Mouse (Mus musculus): Measurements from ENCODE around the gene Lpgat1. TPM values are rescaled to one million over a fixed set of nuclear protein-coding genes. Genes with fewer than 3 reads are reported as not detected.

The Lpgat1 gene
- total RNA-seq, 2 experiments from 2014 or later, result 20.8 to 21.5 TPM

GRCm38 (mm10) chr1:191724385-191725061 is 6.9 kb downstream of the Lpgat1 start:
- intact Hi-C loops (cut with DNase I; ENCODE audit: low total_unique reads), result no loop called here
- no peak for DNase-seq

DNA sequence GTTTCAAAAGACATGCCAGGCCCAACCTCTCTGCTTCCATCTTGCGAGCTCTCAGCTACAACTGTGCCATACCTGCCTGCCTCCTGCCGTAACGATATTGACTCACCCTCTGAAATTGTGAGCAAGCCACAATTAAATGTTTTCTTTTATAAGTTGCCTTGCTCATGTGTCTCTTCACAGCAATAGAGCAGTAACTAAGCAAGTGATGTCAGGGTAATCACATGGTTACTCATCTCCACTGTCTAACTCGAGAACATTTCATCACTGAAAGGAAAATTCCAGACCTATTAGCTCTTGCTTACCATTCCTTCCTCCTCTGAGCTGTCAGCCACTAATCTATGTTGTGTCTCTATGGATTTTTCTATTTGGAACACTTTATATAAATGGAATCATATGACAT is 15.0 kb downstream of the Lpgat1 start:
- intact Hi-C loops (cut with DNase I; ENCODE audit: low total_unique reads), result no loop called here
- DNase-seq, result no peak

- intact Hi-C loops (cut with DNase I; ENCODE audit: low total_unique reads), result no loop called here
- no peak for DNase-seq
Measured at GRCm38 (mm10) chr1:191733822-191734221, 16.2 kb downstream of the Lpgat1 start.

- DNase-seq, result no peak
- intact Hi-C loops (cut with DNase I; ENCODE audit: low total_unique reads), result no loop called here
Measured at GRCm38 (mm10) chr1:191736425-191736824, 18.8 kb downstream of the Lpgat1 start.

DNA sequence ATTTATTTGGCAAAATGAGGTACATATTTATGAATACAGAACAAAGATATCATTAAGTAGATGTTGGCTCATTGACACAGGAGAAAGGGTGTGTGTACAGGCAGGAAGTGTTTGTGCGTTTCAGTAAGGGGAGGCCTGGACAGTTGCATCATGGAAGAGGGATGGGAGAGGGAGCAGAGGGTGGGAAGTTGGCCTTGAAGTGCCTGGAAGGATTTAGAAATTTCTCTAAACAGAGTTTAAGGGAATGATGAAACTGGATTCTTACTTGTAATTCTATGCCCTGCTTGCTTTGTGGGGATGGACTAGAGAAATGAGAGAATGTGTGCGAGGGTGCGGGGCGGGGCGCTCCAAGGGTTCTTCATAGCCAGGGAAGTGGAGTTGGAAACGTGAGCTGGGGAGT is 20.2 kb downstream of the Lpgat1 start:
- intact Hi-C loops (cut with DNase I; ENCODE audit: low total_unique reads), result no loop called here

DNA sequence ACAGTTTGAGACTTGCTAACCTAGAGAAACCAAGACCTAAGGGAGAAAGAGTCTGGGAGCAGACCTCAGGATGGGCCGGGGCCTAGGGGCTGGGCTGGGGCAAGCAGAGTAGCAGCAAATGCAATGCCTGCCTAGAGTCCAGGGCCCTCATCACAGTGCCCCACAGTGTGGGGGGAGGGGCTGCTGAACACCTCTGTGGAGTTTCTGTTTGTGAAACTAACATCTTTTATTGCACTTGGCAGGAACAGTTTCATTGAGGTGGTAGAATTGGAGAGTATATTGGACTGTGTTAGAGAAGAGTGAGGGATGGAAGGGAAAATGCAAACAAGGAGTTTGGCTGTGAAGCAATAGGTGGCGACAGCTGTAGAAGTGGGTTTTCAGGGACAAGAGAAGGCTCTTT is 21.1 kb downstream of the Lpgat1 start:
- intact Hi-C loops (cut with DNase I; ENCODE audit: low total_unique reads), result no loop called here
- DNase-seq, result no peak

More for the DNA sequence above, 20.2 kb downstream of the Lpgat1 start:
- peak; percentile 27 for DNase-seq

- DNase-seq, result no peak
- intact Hi-C loops (cut with DNase I; ENCODE audit: low total_unique reads), result no loop called here
Measured at GRCm38 (mm10) chr1:191740587-191741361, 23.1 kb downstream of the Lpgat1 start.

- DNase-seq, result no peak
- intact Hi-C loops (cut with DNase I; ENCODE audit: low total_unique reads), result no loop called here
Measured at GRCm38 (mm10) chr1:191741635-191742034, 24.0 kb downstream of the Lpgat1 start.

- intact Hi-C loops (cut with DNase I; ENCODE audit: low total_unique reads), result no loop called here
- no peak for DNase-seq
Measured at GRCm38 (mm10) chr1:191748431-191748830, 30.8 kb downstream of the Lpgat1 start.

GRCm38 (mm10) chr1:191756520-191757199 is 39.0 kb downstream of the Lpgat1 start:
- no peak for DNase-seq
- intact Hi-C loops (cut with DNase I; ENCODE audit: low total_unique reads), result no loop called here

DNA sequence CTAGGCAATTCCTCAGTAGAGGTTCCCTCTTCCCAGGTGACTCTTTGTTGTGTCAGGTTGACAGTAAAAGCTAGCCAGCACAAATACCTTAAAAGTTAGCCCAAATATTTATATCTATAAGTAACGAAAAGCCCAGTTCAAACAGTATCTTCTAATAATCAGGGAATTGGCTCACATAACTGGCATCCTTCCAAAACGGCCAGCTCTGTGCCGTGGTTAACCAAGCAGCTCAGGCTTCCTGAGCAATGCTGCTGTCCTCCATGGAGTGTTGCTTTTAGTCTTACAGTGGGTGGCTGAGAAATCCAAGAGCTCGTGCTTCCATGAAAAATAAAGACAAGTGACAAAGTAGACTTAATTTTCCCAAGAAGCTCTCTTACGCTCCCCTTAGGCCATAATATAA is 56.5 kb downstream of the Lpgat1 start:
- DNase-seq, result no peak
- intact Hi-C loops (cut with DNase I; ENCODE audit: low total_unique reads), result no loop called here

- intact Hi-C loops (cut with DNase I; ENCODE audit: low total_unique reads), result no loop called here
- DNase-seq, result no peak
Measured at GRCm38 (mm10) chr1:191775116-191775515, 57.5 kb downstream of the Lpgat1 start.

GRCm38 (mm10) chr1:191777521-191777920 is 59.9 kb downstream of the Lpgat1 start:
- intact Hi-C loops (cut with DNase I; ENCODE audit: low total_unique reads), result no loop called here
- DNase-seq, result no peak

DNA sequence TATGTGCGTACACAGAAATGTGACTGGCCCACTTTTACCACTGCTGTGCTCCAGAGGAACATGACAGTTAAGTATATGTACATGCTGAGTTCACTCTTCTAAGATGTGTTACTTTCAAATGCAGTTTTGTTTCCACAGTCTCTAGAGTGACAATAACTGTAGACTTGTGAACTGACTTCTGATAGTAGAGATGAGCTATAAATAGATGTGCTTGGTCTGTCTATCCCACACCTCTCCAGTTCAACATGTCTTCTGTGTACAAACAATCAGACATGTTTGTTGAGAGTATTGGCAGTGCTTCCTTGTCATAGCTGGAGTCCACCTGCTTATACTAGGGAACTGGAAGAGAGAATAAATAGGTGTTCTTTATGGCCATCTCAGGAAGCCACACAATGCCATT is 62.8 kb downstream of the Lpgat1 start:
- no peak for DNase-seq
- intact Hi-C loops (cut with DNase I; ENCODE audit: low total_unique reads), result no loop called here

DNA sequence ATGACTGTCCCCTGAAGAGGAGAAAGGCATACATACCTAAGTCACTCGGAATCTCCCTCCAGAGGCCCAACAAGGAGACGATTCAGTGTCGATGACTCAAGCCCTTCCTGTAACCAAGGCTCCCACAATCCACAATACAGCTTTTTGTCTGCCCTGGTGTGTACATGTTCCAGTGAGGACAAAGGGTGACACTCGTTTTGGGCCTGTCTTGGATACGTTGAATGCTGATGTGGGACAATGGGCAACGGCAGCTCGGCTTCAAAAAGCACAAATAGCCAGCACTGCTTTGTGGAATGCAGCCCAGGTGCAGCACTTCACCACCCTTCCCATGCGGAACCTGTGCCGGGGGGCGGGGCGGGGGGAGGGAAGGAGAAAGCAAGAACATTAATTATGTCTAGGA is 67.5 kb downstream of the Lpgat1 start:
- DNase-seq, result no peak
- intact Hi-C loops (cut with DNase I; ENCODE audit: low total_unique reads), result no loop called here

- no peak for DNase-seq
- intact Hi-C loops (cut with DNase I; ENCODE audit: low total_unique reads), result no loop called here
Measured at GRCm38 (mm10) chr1:191786255-191786654, 68.6 kb downstream of the Lpgat1 start.

DNA sequence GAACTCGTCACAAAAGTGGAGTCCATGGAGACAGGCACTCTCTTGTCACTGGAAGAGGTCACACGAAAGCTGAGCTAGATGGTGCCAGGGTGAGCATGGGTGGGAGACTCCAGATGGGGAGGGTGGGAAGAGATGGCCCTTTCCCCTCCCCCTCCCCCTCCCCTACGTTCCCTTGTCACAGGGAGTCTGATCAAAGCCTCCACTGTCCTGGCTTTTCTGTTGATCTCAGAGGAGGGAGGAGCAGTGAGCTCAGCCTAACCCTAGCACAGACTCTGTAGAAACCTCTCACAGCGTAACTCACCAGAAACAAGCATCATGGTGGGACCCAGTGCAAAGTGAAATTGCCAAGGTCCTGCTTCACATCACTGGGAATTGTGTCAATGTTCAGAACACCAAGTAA is 69.7 kb downstream of the Lpgat1 start:
- DNase-seq, result no peak
- intact Hi-C loops (cut with DNase I; ENCODE audit: low total_unique reads), result no loop called here

- intact Hi-C loops (cut with DNase I; ENCODE audit: low total_unique reads), result no loop called here
- DNase-seq, result no peak
Measured at GRCm38 (mm10) chr1:191792991-191793390, 75.4 kb downstream of the Lpgat1 start.

GRCm38 (mm10) chr1:191793888-191794532 is 76.4 kb downstream of the Lpgat1 start:
- no peak for DNase-seq
- intact Hi-C loops (cut with DNase I; ENCODE audit: low total_unique reads), result no loop called here

DNA sequence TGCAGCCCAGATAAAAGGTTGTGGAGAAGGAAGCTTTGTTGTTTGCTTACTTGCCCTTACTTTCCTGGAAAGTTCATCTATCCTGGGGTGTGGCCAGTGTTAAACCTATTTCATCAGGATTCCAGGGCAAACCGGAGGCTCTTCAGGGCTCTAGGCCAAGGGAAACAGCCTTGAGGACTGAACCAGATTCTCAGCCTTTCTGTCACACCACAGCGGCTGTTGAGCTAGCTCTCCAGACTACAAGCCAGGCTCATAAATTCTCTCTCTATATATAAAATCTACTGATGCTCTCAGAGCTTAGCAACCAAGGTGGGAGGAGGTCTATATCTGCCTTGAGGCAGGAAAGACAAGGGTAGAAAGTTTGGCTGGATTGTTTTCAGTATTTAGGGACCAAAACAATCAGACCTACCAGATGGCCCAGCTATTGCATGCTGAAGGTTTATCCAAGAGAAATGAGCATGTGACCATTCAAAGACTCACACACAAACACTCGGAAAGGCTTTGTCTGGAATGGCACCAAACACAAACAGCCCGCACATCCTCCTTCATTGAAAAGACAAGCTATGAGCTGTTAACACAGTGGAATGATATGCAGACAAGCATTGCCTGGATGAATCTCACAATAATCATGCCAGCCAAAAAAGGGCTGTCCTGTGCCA is 78.7 kb downstream of the Lpgat1 start:
- intact Hi-C loops (cut with DNase I; ENCODE audit: low total_unique reads), result no loop called here
- no peak for DNase-seq

All from gastrocnemius, postnatal 14 days (tissue).